ENCODE assay signal across 29 mouse cellular contexts in genomic region chr9:58162173-58162572, GRCm38 (mm10). TPM values are rescaled to one million over a fixed set of nuclear protein-coding genes. Genes with fewer than 3 reads are reported as not detected.
"Had no signal": no experiment of that assay in that cellular context is flagged by ENCODE, and none has a peak within 500 bp of the region (broad histone marks: within the 10 kb centered on the region; RNA-seq: fewer than 3 reads in every experiment).

No protein-coding gene starts in this region.

- H3K27ac ChIP-seq: gastrocnemius, adult 2 months; heart, adult 2 months; hindbrain, embryonic 10.5 days; hindbrain, embryonic 12.5 days; hindbrain, embryonic 14.5 days; intestine, embryonic 15.5 days; layer of hippocampus, adult 2 months; left cerebral cortex, adult 2 months; limb, embryonic 15.5 days; liver, embryonic 12.5 days; liver, embryonic 14.5 days had no signal

- ATAC-seq: hindbrain, embryonic 16.5 days; inflammation-experienced regulatory T-cells, adult 6 months; intestine, embryonic 15.5 days; intestine, postnatal 0 days; liver, embryonic 12.5 days had no signal

- H3K4me2 ChIP-seq: heart, embryonic 12.5 days; hindbrain, embryonic 12.5 days; hindbrain, embryonic 14.5 days; intestine, embryonic 15.5 days; limb, embryonic 13.5 days; limb, embryonic 15.5 days; liver, embryonic 12.5 days had no signal

- H3K9ac ChIP-seq: heart, embryonic 12.5 days; hindbrain, embryonic 12.5 days; hindbrain, embryonic 14.5 days; intestine, embryonic 15.5 days; limb, embryonic 13.5 days; limb, embryonic 15.5 days; liver, embryonic 12.5 days; liver, embryonic 14.5 days had no signal

- DNase-seq: gastrocnemius, adult 2 months; gastrocnemius, postnatal 10 days; gastrocnemius, postnatal 25 days; heart, adult 2 months; heart, postnatal 10 days; heart, postnatal 4 days; kidney, adult 18-20 months; kidney, adult 8-10 months; kidney, postnatal 10 days; kidney, postnatal 25 days; kidney, postnatal 4 days had no signal

- H3K9me3 ChIP-seq: hindbrain, embryonic 12.5 days; intestine, embryonic 15.5 days; limb, embryonic 15.5 days; liver, embryonic 12.5 days had no signal

- H3K36me3 ChIP-seq: heart, embryonic 12.5 days; hindbrain, embryonic 10.5 days; hindbrain, embryonic 12.5 days; intestine, embryonic 15.5 days; limb, embryonic 15.5 days; liver, embryonic 12.5 days had no signal

- H3K4me3 ChIP-seq: gastrocnemius, adult 2 months; heart, adult 2 months; heart, embryonic 12.5 days; hindbrain, embryonic 10.5 days; hindbrain, embryonic 12.5 days; intestine, embryonic 15.5 days; layer of hippocampus, adult 2 months; left cerebral cortex, adult 2 months; limb, embryonic 13.5 days; limb, embryonic 15.5 days; liver, embryonic 12.5 days had no signal

- H3K27me3 ChIP-seq: intestine, embryonic 15.5 days; limb, embryonic 13.5 days; limb, embryonic 15.5 days; liver, embryonic 12.5 days had no signal

RNA-seq across cellular contexts. Expression of gene Islr2, which starts 41.9 kb away (rescaled TPM):
- total RNA-seq: granulocyte monocyte progenitor cell, adult 5-6 weeks; liver, adult 2 months had no signal
- polyA plus RNA-seq: heart, embryonic 14.5 days; inflammation-experienced regulatory T-cells, adult 6 months; liver, adult 2 months had no signal

RNA-seq across cellular contexts. Expression of gene Ccdc33, which starts 43.5 kb away (rescaled TPM):
- total RNA-seq: gastrocnemius, adult 2 months; gastrocnemius, postnatal 10 days; gastrocnemius, postnatal 25 days; gastrocnemius, postnatal 4 days; granulocyte monocyte progenitor cell, adult 5-6 weeks; heart, adult 2 months; heart, postnatal 10 days; heart, postnatal 4 days; liver, adult 2 months had no signal
- polyA plus RNA-seq: heart, embryonic 12.5 days; heart, embryonic 14.5 days; inflammation-experienced regulatory T-cells, adult 6 months; limb, embryonic 15.5 days; liver, adult 2 months; liver, embryonic 12.5 days; liver, embryonic 14.5 days had no signal
